Mouse (Mus musculus) limb, embryonic 14.5 days (tissue): ENCODE data around the gene Nudt22. TPM values are rescaled to one million over a fixed set of nuclear protein-coding genes. Genes with fewer than 3 reads are reported as not detected.
"Not testable (repeated sequence)": the region's sequence is repeated elsewhere in the genome, so short reads cannot be mapped to it uniquely, and the experiment has no call there.

Source experiments
- ATAC-seq: fragments of 200-750 bp; cut with Nextera tagmentation; 2 replicates; pipeline ENCODE4 v1.8.0; 2017; ENCODE audit warnings: low read depth, moderate number of reproducible peaks, moderate TSS enrichment; ENCODE audit not compliant: low FRiP score
- DNase-seq: peaks from one replicate; pipeline ENCODE4 v3.0.0-alpha.2; 2015; ENCODE audit warnings: low spot score
- H3K27ac ChIP-seq: fragments of 300-500 bp; sonication (generic); replicated peaks from 2 replicates; pipeline ENCODE4 v1.5.1; 2014; ENCODE audit warnings: low read depth, mild to moderate bottlenecking, low read length, moderate library complexity, mixed read lengths
- H3K27me3 ChIP-seq: fragments of 300-500 bp; sonication (generic); 2 replicates; pipeline ENCODE4 v1.6.1; 2014; ENCODE audit warnings: low read length, mixed read lengths; ENCODE audit not compliant: control insufficient read depth, insufficient read depth
- H3K36me3 ChIP-seq: fragments of 300-500 bp; sonication (generic); 2 replicates; pipeline ENCODE4 v1.6.1; 2014; ENCODE audit warnings: mild to moderate bottlenecking, low read length, moderate library complexity, mixed read lengths; ENCODE audit not compliant: control insufficient read depth, insufficient read depth
- H3K4me1 ChIP-seq: fragments of 300-500 bp; sonication (generic); 2 replicates; pipeline ENCODE4 v1.6.1; 2014; ENCODE audit warnings: antibody characterized with exemption, low read length, mixed read lengths; ENCODE audit not compliant: control insufficient read depth, insufficient read depth
- H3K4me2 ChIP-seq: fragments of 300-500 bp; sonication (generic); replicated peaks from 2 replicates; pipeline ENCODE4 v1.6.1; 2014; ENCODE audit warnings: low read depth, mild to moderate bottlenecking, low read length, moderate library complexity; ENCODE audit not compliant: severe bottlenecking
- H3K4me3 ChIP-seq: fragments of 300-500 bp; sonication (generic); replicated peaks from 2 replicates; pipeline ENCODE4 v1.5.1; 2014; ENCODE audit warnings: low read length
- H3K9ac ChIP-seq: fragments of 300-500 bp; sonication (generic); 2 replicates; pipeline ENCODE4 v1.6.1; 2014; ENCODE audit warnings: mild to moderate bottlenecking, low read depth, low read length, moderate library complexity; ENCODE audit not compliant: severe bottlenecking
- H3K9me3 ChIP-seq: fragments of 300-500 bp; sonication (generic); 2 replicates; pipeline ENCODE4 v1.6.1; 2016; ENCODE audit warnings: low read length; ENCODE audit not compliant: control insufficient read depth
- POLR2A ChIP-seq: fragments of 200-500 bp; IDR thresholded peaks from 2 replicates; pipeline ENCODE4 v1.8.0; 2012; ENCODE audit warnings: inconsistent platforms, mild to moderate bottlenecking, moderate library complexity, borderline replicate concordance; ENCODE audit not compliant: insufficient read depth, insufficient read length; ENCODE audit errors: extremely low read depth
- WGBS: fragments of 180-500 bp; shearing (Covaris S2); extraction: QIAGEN DNeasy Blood & Tissue Kit; methylation state at CpG from one replicate; pipeline ENCODE4 v1.1.7; 2014; 5-methylcytosine and 5-hydroxymethylcytosine counted together
- polyA plus RNA-seq, 2 experiments: library from polyadenylated mRNA; depleted of rRNA in 1 of 2; stranded (reverse) in 1 of 2; unstranded in 1 of 2; fragments of >200 nt; fragmentation: Nextera tagmentation in 1 of 2; extraction: Ambion mirVana in 1 of 2; gene quantifications; 2 replicates each; pipeline versions ENCODE4 v1.2.1 to v1.2.3; 2012 to 2014

The Nudt22 gene
- polyA plus RNA-seq, 2 experiments: 21.9 to 22.1 TPM

DNA sequence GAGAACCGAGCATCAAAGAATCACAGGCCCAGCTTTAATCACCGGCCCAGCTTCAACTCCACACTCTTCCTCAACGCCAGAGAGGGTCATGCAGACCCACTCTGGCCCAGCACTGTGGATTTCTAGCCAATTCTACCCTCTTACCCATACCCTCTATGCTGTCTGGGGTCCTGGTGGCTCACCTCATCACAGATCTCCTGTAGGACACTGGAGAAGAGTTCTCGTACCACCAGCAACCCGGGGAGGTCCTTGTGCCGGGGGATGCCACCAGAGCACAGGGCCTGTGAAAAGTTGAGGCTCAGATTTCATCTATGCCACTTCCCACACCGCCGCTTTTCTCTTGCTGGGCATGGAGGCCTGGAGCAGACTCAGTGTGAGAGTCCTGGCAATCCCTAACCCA lies 1.4 kb downstream of the Nudt22 start:
- no peaks in the 10 kb centered on the region for H3K9me3 ChIP-seq
- DNase-seq (no peak), ATAC-seq (no peak)
- H3K9ac ChIP-seq: no peak overlapping the region
- no peak for TF ChIP-seq POLR2A
- H3K27ac ChIP-seq: no peak overlapping the region
- peaks cover 12% of the 10 kb centered on the region for H3K36me3 ChIP-seq
- no peaks in the 10 kb centered on the region for H3K27me3 ChIP-seq
- H3K4me2 ChIP-seq: 0 out of 2 replicates have a peak overlapping the region, but pooled peaks have one; percentile 81
- WGBS: 82% methylated on average over 8 of the region's 8 CpGs
- no peak overlapping the region for H3K4me3 ChIP-seq
- peaks cover 29% of the 10 kb centered on the region for H3K4me1 ChIP-seq

DNA sequence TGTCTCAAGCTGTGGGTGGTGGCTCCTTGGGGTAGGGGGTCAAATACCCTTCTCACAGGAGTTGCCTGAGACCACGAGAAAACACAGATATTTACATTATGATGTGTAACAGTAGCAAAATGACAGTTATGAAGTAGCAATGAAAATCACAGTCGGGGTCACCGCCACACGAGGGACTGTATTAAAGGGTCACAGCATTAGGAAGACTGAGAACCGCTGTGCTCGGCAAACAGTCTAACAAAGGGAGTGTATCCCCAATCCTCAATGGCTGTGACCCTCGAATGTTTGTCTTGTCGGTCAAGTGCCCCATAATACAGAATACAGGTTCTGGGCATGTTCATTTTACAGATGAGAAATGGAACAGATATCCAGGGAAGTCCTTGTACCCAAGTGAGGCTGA lies 1.9 kb downstream of the Nudt22 start:
- Histone ChIP-seq H3K9ac (no peak overlapping the region), H3K36me3 (peaks cover 7% of the 10 kb centered on the region), H3K27ac (no peak overlapping the region), H3K4me3 (no peak overlapping the region), H3K9me3 (no peaks in the 10 kb centered on the region), H3K27me3 (no peaks in the 10 kb centered on the region), H3K4me2 (no peak overlapping the region), H3K4me1 (peaks cover 29% of the 10 kb centered on the region)
- DNase-seq (no peak), ATAC-seq (no peak)
- TF ChIP-seq POLR2A: no peak
- WGBS: 89% methylated on average over 8 of the region's 8 CpGs

DNA sequence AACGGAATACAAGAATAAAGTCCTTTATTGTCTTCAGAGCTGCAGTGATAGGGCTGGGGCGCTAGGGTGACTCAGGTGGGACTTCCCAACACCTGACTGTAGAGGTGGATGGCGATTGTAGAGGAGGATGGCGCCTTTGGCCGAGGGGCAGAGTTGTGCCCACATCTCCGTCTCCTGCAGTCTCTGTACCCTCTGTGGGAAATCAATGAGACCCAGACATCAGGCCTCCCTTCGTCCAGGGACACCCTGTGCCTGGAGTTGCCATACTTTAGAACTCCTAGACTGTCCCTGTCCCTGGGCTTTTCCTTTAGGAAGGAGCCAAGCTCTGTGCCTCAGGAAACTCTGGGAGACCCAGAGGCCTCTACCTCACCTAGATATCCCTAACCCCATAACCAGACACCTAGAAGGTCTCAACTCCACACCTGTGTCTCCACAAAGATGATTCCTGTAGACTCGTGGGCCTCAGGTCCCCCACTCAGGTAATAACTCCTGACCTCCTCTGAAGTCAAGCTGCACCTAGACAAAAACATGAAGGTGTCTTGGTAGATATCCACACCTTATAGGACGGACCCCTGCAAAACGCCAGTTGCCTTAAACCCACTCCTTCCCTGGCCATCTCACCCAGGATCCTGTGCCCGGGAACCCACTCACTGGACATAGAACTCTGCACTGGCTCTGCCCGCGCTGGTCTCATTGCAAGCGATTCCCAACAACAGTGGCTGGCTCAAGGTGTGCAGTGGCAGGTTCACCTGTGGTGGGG lies 2.7 kb downstream of the Nudt22 start:
- H3K4me1 ChIP-seq: peaks cover 29% of the 10 kb centered on the region
- no peak for ATAC-seq
- no peaks in the 10 kb centered on the region for H3K9me3 ChIP-seq
- H3K9ac ChIP-seq: peak overlapping the region; percentile 47
- no peak for DNase-seq
- no peak overlapping the region for H3K27ac ChIP-seq
- 62% methylated on average over 14 of the region's 14 CpGs for WGBS
- H3K4me2 ChIP-seq: peak overlapping the region; percentile 93
- H3K4me3 ChIP-seq: peak overlapping the region; percentile 48
- H3K36me3 ChIP-seq: no peaks in the 10 kb centered on the region
- no peaks in the 10 kb centered on the region for H3K27me3 ChIP-seq
- TF ChIP-seq POLR2A: no peak

DNA sequence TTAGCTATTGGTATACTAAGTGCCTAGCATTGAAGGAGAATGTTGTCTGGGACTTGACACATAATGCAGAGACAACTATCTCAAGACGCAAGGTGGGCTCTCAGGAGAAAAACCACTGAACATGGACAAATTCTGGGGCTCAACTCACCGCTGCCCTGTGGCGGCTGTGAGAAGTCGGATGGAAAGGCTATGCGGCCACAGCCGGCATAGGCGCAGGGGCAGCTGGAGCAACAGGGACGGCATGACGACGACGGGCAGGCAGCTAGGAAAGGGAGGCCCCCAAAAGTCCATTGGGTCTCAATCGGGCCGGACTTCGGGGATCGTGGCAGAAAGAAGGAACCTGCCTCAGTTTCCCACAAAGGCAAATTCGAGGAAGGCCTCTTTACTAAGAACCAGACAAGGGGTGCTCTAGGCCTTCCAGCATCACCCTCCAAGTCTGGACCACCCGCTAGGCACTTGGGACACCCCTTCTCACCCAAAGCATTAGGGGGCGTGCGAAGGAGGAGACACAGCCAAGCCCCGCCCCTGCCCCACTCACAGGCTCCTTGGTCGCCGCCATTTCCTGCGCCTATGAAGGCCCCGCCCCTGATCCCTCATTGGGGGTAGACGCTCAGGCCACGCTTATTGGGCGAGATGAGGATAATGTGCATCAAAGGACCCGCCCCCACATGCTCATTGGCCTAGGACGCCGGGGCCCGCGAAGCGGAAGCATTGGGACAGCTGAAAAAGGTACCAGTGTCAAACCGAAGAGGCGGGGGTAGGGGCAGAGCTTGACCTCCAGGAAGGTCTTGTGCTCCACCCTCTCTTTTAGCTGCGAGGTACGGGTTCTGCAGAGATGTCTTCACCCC lies 3.7 kb downstream of the Nudt22 start, which contains the start of gene Dnajc4:
TSS of gene Dnajc4 (minus strand) at position 562 of the 848 bp plus-strand sequence.
- Histone ChIP-seq H3K27ac (peak within 1 kb of the TSS; percentile 5; the same call in 1 of the 2 replicates), H3K4me2 (peak within 1 kb of the TSS; percentile 93), H3K9ac (peak within 1 kb of the TSS; percentile 65), H3K4me1 (peaks cover 32% of the 10 kb centered on the region), H3K27me3 (no peaks in the 10 kb centered on the region), H3K36me3 (no peaks in the 10 kb centered on the region), H3K9me3 (no peaks in the 10 kb centered on the region), H3K4me3 (peak within 1 kb of the TSS; percentile 48)
- DNase-seq: peak; percentile 98
- no peak for TF ChIP-seq POLR2A
- peak; percentile 93 for ATAC-seq
- 3% methylated on average over 37 of the region's 37 CpGs for whole genome bisulfite sequencing

DNA sequence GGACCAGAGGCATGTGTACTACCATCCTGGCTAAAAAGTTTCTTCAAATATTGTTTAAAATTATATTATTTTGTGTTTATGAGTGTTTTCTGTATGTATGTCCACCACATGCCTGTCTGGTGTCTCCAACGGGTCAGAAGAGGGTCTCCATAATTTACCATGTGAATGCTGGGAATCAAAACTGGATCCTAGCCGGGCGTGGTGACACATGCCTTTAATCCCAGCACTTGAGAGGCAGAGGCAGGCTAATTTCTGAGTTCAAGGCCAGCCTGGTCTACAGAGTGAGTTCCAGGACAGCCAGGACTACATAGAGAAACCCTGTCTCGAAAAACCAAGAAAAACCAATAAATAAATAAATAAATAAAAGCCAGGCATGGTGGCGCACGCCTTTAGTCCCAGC lies 4.8 kb downstream of the Nudt22 start:
- not testable (repeated sequence) for H3K4me3 ChIP-seq, H3K27ac ChIP-seq, H3K4me2 ChIP-seq, H3K9ac ChIP-seq, H3K9me3 ChIP-seq, DNase-seq, ATAC-seq, H3K36me3 ChIP-seq, H3K27me3 ChIP-seq
- 90% methylated on average over 6 of the region's 6 CpGs for WGBS
- peaks cover 27% of the 10 kb centered on the region for H3K4me1 ChIP-seq
